Mouse (Mus musculus): ENCODE results near the gene Fam13a. TPM values are rescaled to one million over a fixed set of nuclear protein-coding genes. Genes with fewer than 3 reads are reported as not detected.

Gene Fam13a
- polyA plus RNA-seq, 1 experiment from 2014 or later = 13.5 TPM

- DNase-seq (ENCODE audit: low spot score) = no peak
- ATAC-seq (replicated peaks; ENCODE audit: low FRiP score, low read depth) = no peak
- WGBS = 70% methylated on average over 4 of the region's 4 CpGs
These were observed 129.4 kb downstream of the Fam13a start for GRCm38 (mm10) chr6:58894994-58895393.

GRCm38 (mm10) chr6:58893307-58893706 is 131.0 kb downstream of the Fam13a start:
- Histone ChIP-seq H3K4me2 (ENCODE audit: low read length) (no peak overlapping the region), H3K9ac (ENCODE audit: low read depth, low read length) (no peak overlapping the region), H3K9me3 (replicated peaks; ENCODE audit: low read length) (no peaks in the 10 kb centered on the region), H3K4me1 (replicated peaks; ENCODE audit: insufficient read depth, low read length) (no peaks in the 10 kb centered on the region), H3K27ac (no peak overlapping the region), H3K27me3 (ENCODE audit: insufficient read depth, low read length) (no peaks in the 10 kb centered on the region), H3K36me3 (ENCODE audit: insufficient read depth, low read length) (0 out of 2 replicates have a peak, but pooled peaks cover 3% of the 10 kb centered on the region), H3K4me3 (replicated peaks; ENCODE audit: low read depth, low read length) (no peak overlapping the region)
- 71% methylated on average over 6 of the region's 6 CpGs for WGBS
- ATAC-seq (replicated peaks; ENCODE audit: low FRiP score, low read depth) = no peak
- TF ChIP-seq CTCF (IDR thresholded peaks at IDR 0.05; ENCODE audit: low read depth) = no peak
- no peak for DNase-seq (ENCODE audit: low spot score)

More at GRCm38 (mm10) chr6:58894994-58895393, 129.4 kb downstream of the Fam13a start:
- H3K9ac ChIP-seq (ENCODE audit: low read depth, low read length) = no peak overlapping the region
- H3K4me1 ChIP-seq (replicated peaks; ENCODE audit: insufficient read depth, low read length) = no peaks in the 10 kb centered on the region
- 0 out of 2 replicates have a peak, but pooled peaks cover 3% of the 10 kb centered on the region for H3K36me3 ChIP-seq (ENCODE audit: insufficient read depth, low read length)
- no peak overlapping the region for H3K4me2 ChIP-seq (ENCODE audit: low read length)
- H3K4me3 ChIP-seq (replicated peaks; ENCODE audit: low read depth, low read length) = no peak overlapping the region
- TF ChIP-seq CTCF (IDR thresholded peaks at IDR 0.05; ENCODE audit: low read depth) = no peak
- no peaks in the 10 kb centered on the region for H3K27me3 ChIP-seq (ENCODE audit: insufficient read depth, low read length)
- H3K27ac ChIP-seq = no peak overlapping the region
- no peaks in the 10 kb centered on the region for H3K9me3 ChIP-seq (replicated peaks; ENCODE audit: low read length)

- Histone ChIP-seq H3K4me3 (replicated peaks; ENCODE audit: low read depth, low read length) (no peak overlapping the region), H3K36me3 (ENCODE audit: insufficient read depth, low read length) (0 out of 2 replicates have a peak, but pooled peaks cover 3% of the 10 kb centered on the region), H3K27me3 (ENCODE audit: insufficient read depth, low read length) (no peaks in the 10 kb centered on the region), H3K27ac (no peak overlapping the region), H3K9me3 (replicated peaks; ENCODE audit: low read length) (no peaks in the 10 kb centered on the region), H3K4me2 (ENCODE audit: low read length) (no peak overlapping the region), H3K4me1 (replicated peaks; ENCODE audit: insufficient read depth, low read length) (no peaks in the 10 kb centered on the region), H3K9ac (ENCODE audit: low read depth, low read length) (no peak overlapping the region)
- DNase-seq (ENCODE audit: low spot score) = no peak
- no peak for TF ChIP-seq CTCF (IDR thresholded peaks at IDR 0.05; ENCODE audit: low read depth)
- no peak for ATAC-seq (replicated peaks; ENCODE audit: low FRiP score, low read depth)
- WGBS = 95% methylated on average over 3 of the region's 3 CpGs
These were observed 134.4 kb downstream of the Fam13a start for GRCm38 (mm10) chr6:58889917-58890316.

GRCm38 (mm10) chr6:58882271-58882670 is 142.1 kb downstream of the Fam13a start:
- TF ChIP-seq CTCF (IDR thresholded peaks at IDR 0.05; ENCODE audit: low read depth) = no peak
- Histone ChIP-seq H3K9ac (ENCODE audit: low read depth, low read length) (no peak overlapping the region), H3K4me2 (ENCODE audit: low read length) (no peak overlapping the region), H3K4me1 (replicated peaks; ENCODE audit: insufficient read depth, low read length) (no peaks in the 10 kb centered on the region), H3K9me3 (replicated peaks; ENCODE audit: low read length) (no peaks in the 10 kb centered on the region), H3K36me3 (ENCODE audit: insufficient read depth, low read length) (peaks cover 5% of the 10 kb centered on the region; the same call in 1 of the 2 replicates), H3K27me3 (ENCODE audit: insufficient read depth, low read length) (no peaks in the 10 kb centered on the region), H3K4me3 (replicated peaks; ENCODE audit: low read depth, low read length) (no peak overlapping the region), H3K27ac (no peak overlapping the region)
- no peak for DNase-seq (ENCODE audit: low spot score)
- ATAC-seq (replicated peaks; ENCODE audit: low FRiP score, low read depth) = no peak
- WGBS = 68% methylated on average over 6 of the region's 6 CpGs

Other genes with a start within 250 kb of the Fam13a start
- gene Herc3, start 193.1 kb downstream of the Fam13a start, polyA plus RNA-seq (2015; fragmentation: Nextera tagmentation; extraction: Ambion mirVana) = 11.8 and 12.7 TPM in 2 replicates
- 0.83 and 0.92 TPM in 2 replicates for gene Nap1l5, start 117.5 kb downstream of the Fam13a start, polyA plus RNA-seq (2015; fragmentation: Nextera tagmentation; extraction: Ambion mirVana)
- gene Tigd2, start 184.3 kb upstream of the Fam13a start, polyA plus RNA-seq (2015; fragmentation: Nextera tagmentation; extraction: Ambion mirVana) = 14.6 and 16.9 TPM in 2 replicates

All from kidney, postnatal 0 days (tissue).